Mouse (Mus musculus): ENCODE data around the gene Dhrs4. TPM values are rescaled to one million over a fixed set of nuclear protein-coding genes. Genes with fewer than 3 reads are reported as not detected.
A peak's percentile ranks its signal among the peaks of the same experiment; 100 is the strongest.

The Dhrs4 gene
- total RNA-seq, 2 experiments from 2014 or later = 61.6 to 63.5 TPM

GRCm38 (mm10) chr14:55479629-55480028, 1.1 kb downstream of the Dhrs4 start:
- ATAC-seq (replicated peaks; ENCODE audit: poor library complexity, severe bottlenecking) = no peak

- no peak for ATAC-seq (replicated peaks; ENCODE audit: poor library complexity, severe bottlenecking)
Observed at GRCm38 (mm10) chr14:55484430-55485085, 6.0 kb downstream of the Dhrs4 start.

- ATAC-seq (replicated peaks; ENCODE audit: poor library complexity, severe bottlenecking) = no peak
Observed at GRCm38 (mm10) chr14:55486836-55487235, 8.3 kb downstream of the Dhrs4 start.

- ATAC-seq (replicated peaks; ENCODE audit: poor library complexity, severe bottlenecking) = peak; percentile 51
Observed at GRCm38 (mm10) chr14:55490361-55491201, 12.0 kb downstream of the Dhrs4 start, which contains the start of gene Carmil3. Gene Carmil3 (plus strand): TSS chr14:55490651.

GRCm38 (mm10) chr14:55491291-55491833, 12.8 kb downstream of the Dhrs4 start:
- ATAC-seq (replicated peaks; ENCODE audit: poor library complexity, severe bottlenecking) = peak; percentile 82

GRCm38 (mm10) chr14:55492103-55492502, 13.5 kb downstream of the Dhrs4 start:
- ATAC-seq (replicated peaks; ENCODE audit: poor library complexity, severe bottlenecking) = no peak

GRCm38 (mm10) chr14:55495509-55496240, 17.1 kb downstream of the Dhrs4 start:
- ATAC-seq (replicated peaks; ENCODE audit: poor library complexity, severe bottlenecking) = no peak

GRCm38 (mm10) chr14:55496761-55497448, 18.3 kb downstream of the Dhrs4 start:
- no peak for ATAC-seq (replicated peaks; ENCODE audit: poor library complexity, severe bottlenecking)

GRCm38 (mm10) chr14:55497449-55497821, 18.9 kb downstream of the Dhrs4 start:
- peak; percentile 94 for ATAC-seq (replicated peaks; ENCODE audit: poor library complexity, severe bottlenecking)

- ATAC-seq (replicated peaks; ENCODE audit: poor library complexity, severe bottlenecking) = no peak
Observed at GRCm38 (mm10) chr14:55505612-55506011, 27.1 kb downstream of the Dhrs4 start.

GRCm38 (mm10) chr14:55507801-55508200, 29.2 kb downstream of the Dhrs4 start:
- no peak for ATAC-seq (replicated peaks; ENCODE audit: poor library complexity, severe bottlenecking)

GRCm38 (mm10) chr14:55509540-55509939, 31.0 kb downstream of the Dhrs4 start:
- ATAC-seq (replicated peaks; ENCODE audit: poor library complexity, severe bottlenecking) = no peak; the same call in 1 of the 2 replicates

GRCm38 (mm10) chr14:55510125-55510731, 31.7 kb downstream of the Dhrs4 start, which contains the start of gene Cpne6:
Gene Cpne6 (plus strand): TSS chr14:55510445.
- no peak for ATAC-seq (replicated peaks; ENCODE audit: poor library complexity, severe bottlenecking)

- no peak for ATAC-seq (replicated peaks; ENCODE audit: poor library complexity, severe bottlenecking)
Observed at GRCm38 (mm10) chr14:55511037-55511436, 32.5 kb downstream of the Dhrs4 start.

- no peak for ATAC-seq (replicated peaks; ENCODE audit: poor library complexity, severe bottlenecking)
Observed at GRCm38 (mm10) chr14:55513927-55514326, 35.4 kb downstream of the Dhrs4 start.

- ATAC-seq (replicated peaks; ENCODE audit: poor library complexity, severe bottlenecking) = no peak
Observed at GRCm38 (mm10) chr14:55515846-55516245, 37.3 kb downstream of the Dhrs4 start.

- ATAC-seq (replicated peaks; ENCODE audit: poor library complexity, severe bottlenecking) = no peak
Observed at GRCm38 (mm10) chr14:55518897-55519296, 40.3 kb downstream of the Dhrs4 start.

GRCm38 (mm10) chr14:55519604-55520003, 41.0 kb downstream of the Dhrs4 start:
- ATAC-seq (replicated peaks; ENCODE audit: poor library complexity, severe bottlenecking) = no peak
